Mouse (Mus musculus) heart, postnatal 0 days (tissue): ENCODE measurements around the gene Mydgf. TPM values are rescaled to one million over a fixed set of nuclear protein-coding genes. Genes with fewer than 3 reads are reported as not detected.

Experiments
- ATAC-seq: fragments of 200-750 bp; cut with Nextera tagmentation; 2 replicates; pipeline ENCODE4 v1.8.0; 2017; ENCODE audit warnings: low read depth, moderate number of reproducible peaks, moderate library complexity; ENCODE audit not compliant: insufficient read depth
- DNase-seq: peaks from one replicate; pipeline ENCODE4 v3.0.0-alpha.2; 2016; ENCODE audit warnings: low spot score
- H3K27ac ChIP-seq: fragments of 300-500 bp; sonication (generic); 2 replicates; pipeline ENCODE4 v1.5.1; 2014; ENCODE audit warnings: low read depth, mild to moderate bottlenecking
- H3K27me3 ChIP-seq: fragments of 300-500 bp; sonication (generic); 2 replicates; pipeline ENCODE4 v1.6.1; 2014; ENCODE audit warnings: low read length, mixed read lengths; ENCODE audit not compliant: control insufficient read depth, insufficient read depth
- H3K36me3 ChIP-seq: fragments of 300-500 bp; sonication (generic); replicated peaks from 2 replicates; pipeline ENCODE4 v1.6.1; 2014; ENCODE audit warnings: low read length, mixed read lengths; ENCODE audit not compliant: control insufficient read depth, insufficient read depth
- H3K4me1 ChIP-seq: fragments of 300-500 bp; sonication (generic); 2 replicates; pipeline ENCODE4 v1.6.1; 2014; ENCODE audit warnings: antibody characterized with exemption; ENCODE audit not compliant: control insufficient read depth, insufficient read depth
- H3K4me2 ChIP-seq: fragments of 300-500 bp; sonication (generic); 2 replicates; pipeline ENCODE4 v1.6.1; 2014; ENCODE audit warnings: low read depth, mild to moderate bottlenecking, low read length, moderate library complexity
- H3K4me3 ChIP-seq: fragments of 300-500 bp; sonication (generic); 2 replicates; pipeline ENCODE4 v1.5.1; 2014; ENCODE audit warnings: low read depth, low read length
- H3K9ac ChIP-seq: fragments of 300-500 bp; sonication (generic); replicated peaks from 2 replicates; pipeline ENCODE4 v1.6.1; 2014; ENCODE audit warnings: low read depth, low read length, mixed read lengths
- H3K9me3 ChIP-seq: fragments of 300-500 bp; sonication (generic); replicated peaks from 2 replicates; pipeline ENCODE4 v1.6.1; 2016; ENCODE audit warnings: low read length; ENCODE audit not compliant: control insufficient read depth
- CTCF ChIP-seq: IDR thresholded peaks from 2 replicates; pipeline ENCODE4 v1.5.1; 2016; ENCODE audit warnings: antibody characterized with exemption, control low read depth, low read depth
- EP300 ChIP-seq: IDR thresholded peaks from 2 replicates; pipeline ENCODE4 v1.6.1; 2016; ENCODE audit warnings: antibody characterized with exemption, low read depth
- WGBS: fragments of 180-500 bp; shearing (Covaris S2); extraction: QIAGEN DNeasy Blood & Tissue Kit; methylation state at CpG from one replicate; pipeline ENCODE4 v1.1.7; 2014; 5-methylcytosine and 5-hydroxymethylcytosine counted together
- polyA plus RNA-seq: library from polyadenylated mRNA; unstranded; fragments of >200 nt; fragmentation: Nextera tagmentation; extraction: Ambion mirVana; gene quantifications from 2 replicates; pipeline ENCODE4 v1.2.1, GENCODE M21; 2015
- total RNA-seq: library from RNA; depleted of rRNA; stranded (reverse); fragments of >200 nt; gene quantifications from 2 replicates; pipeline ENCODE4 v1.2.3, GENCODE M21; 2014; ENCODE audit warnings: low replicate concordance

Mydgf gene
- total and polyA plus RNA-seq, 2 experiments from 2014 or later = 42.9 to 52.0 TPM

DNA sequence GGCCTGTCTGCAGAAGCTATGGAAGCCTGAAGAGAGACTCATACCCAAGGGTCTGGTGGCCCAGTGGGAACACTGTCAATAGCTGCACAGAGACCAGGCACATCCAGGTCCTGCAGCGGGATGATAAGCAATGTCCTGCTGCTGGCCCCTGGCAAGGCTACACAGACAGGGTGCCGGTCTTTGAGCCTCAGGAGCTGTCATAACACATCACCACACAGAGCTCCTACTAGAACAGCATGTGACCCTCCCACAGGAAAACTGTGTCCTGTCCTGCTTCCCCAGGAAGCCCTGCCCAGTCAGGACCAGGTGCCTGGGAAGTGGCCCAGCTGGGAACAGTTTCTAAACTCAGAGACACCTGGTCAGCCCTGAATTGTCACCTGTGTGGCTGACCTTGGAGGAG lies 27.4 kb upstream of the Mydgf start:
- Histone ChIP-seq H3K36me3 (peaks cover 60% of the 10 kb centered on the region), H3K4me2 (no peak overlapping the region), H3K9me3 (no peaks in the 10 kb centered on the region), H3K4me3 (no peak overlapping the region), H3K27me3 (no peaks in the 10 kb centered on the region), H3K27ac (no peak overlapping the region), H3K4me1 (no peaks in the 10 kb centered on the region), H3K9ac (no peak overlapping the region)
- WGBS = 57% methylated on average over 2 of the region's 2 CpGs
- TF ChIP-seq CTCF (no peak), EP300 (0 out of 2 replicates have a peak, but pooled peaks have one; percentile 19)
- ATAC-seq (peak; percentile 14; the same call in 1 of the 2 replicates), DNase-seq (no peak)

DNA sequence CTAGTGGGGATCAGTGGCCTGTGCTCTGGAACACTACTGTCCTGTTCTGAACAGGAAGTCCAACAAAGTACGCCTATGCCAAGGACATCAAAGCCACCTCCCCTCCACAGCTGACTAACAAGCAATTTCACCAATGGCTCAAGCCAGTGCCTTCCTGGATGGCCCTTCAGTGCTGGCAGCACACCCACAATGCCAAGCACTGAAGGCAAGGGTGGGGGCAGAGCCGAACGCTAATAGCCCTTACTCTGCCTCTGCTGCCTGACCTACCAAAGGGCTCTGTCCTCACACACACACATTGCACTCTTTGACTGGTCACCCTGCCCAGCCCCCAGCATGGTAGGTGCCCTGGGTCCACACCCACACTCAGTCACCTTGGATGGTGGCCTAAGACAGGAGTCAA lies 25.1 kb upstream of the Mydgf start:
- Histone ChIP-seq H3K9ac (no peak overlapping the region), H3K27me3 (no peaks in the 10 kb centered on the region), H3K4me1 (no peaks in the 10 kb centered on the region), H3K4me3 (no peak overlapping the region), H3K27ac (no peak overlapping the region), H3K36me3 (peaks cover 83% of the 10 kb centered on the region), H3K4me2 (no peak overlapping the region), H3K9me3 (no peaks in the 10 kb centered on the region)
- no peak for DNase-seq
- no peak for TF ChIP-seq CTCF
- no peak for TF ChIP-seq EP300
- 90% methylated on average over 3 of the region's 3 CpGs for WGBS
- ATAC-seq = no peak

DNA sequence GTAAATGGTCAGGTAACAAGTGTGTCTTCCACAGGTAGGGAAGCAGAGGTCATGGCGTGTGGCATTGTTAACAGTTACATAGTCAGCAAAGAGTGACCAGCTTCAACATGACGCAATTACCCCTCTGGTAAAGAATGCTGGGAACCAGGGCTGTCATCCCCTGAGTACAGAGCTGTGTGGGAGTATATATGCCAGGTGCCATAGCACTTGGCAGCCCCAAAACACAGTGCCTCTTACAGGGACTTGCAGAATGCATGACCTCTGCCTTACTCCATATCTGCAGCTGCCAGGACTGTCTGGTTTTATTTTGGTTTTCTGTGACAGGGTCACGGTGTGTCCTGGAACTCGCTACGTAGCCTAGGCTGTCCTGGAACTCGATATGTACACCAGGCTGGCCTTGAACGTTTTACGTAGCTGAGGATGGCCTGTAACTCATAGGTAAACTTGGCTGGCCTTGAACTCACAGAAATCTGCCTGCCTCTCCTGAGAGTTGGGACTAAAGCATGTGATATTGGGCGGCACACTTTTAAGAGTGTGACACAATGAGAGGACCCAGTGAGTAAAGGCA lies 24.3 kb upstream of the Mydgf start:
- Histone ChIP-seq H3K36me3 (peaks cover 91% of the 10 kb centered on the region), H3K4me2 (no peak overlapping the region), H3K27me3 (no peaks in the 10 kb centered on the region), H3K4me1 (no peaks in the 10 kb centered on the region), H3K4me3 (no peak overlapping the region), H3K9ac (no peak overlapping the region), H3K27ac (no peak overlapping the region), H3K9me3 (no peaks in the 10 kb centered on the region)
- 89% methylated on average over 9 of the region's 9 CpGs for WGBS
- ATAC-seq = no peak
- no peak for DNase-seq
- TF ChIP-seq EP300 = no peak
- no peak for TF ChIP-seq CTCF

DNA sequence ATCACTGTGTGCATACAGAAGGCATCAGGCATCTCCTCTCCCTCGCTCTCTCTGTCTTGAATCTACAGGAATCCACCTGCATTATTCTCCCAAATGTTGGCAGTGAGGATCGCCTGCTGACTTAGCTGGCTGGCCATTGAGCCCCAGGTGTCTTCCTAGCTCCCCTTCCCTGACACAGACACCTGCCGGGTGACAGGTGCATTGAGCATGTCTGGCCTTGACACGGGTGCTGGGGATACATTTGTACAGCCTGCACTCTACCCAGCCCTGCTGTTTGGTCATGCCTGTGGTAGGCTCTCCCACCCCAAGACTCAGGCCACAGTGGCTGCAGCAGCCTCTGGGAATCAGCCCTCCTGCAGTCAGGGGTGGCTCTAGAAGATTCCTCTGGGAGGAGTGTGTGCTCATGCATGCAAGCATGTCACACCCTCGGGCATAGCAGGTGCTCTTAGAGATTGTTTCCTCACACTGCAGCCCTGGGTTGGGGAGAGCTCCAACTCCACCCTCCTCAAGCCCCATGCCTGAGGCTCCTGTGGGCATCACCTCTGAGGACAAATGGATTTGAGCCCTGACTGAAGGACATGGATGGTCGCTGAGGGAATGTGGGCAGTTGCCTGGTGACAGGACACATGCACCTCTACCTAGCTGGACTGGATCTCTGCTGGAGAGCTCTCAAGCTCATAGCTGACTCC lies 23.4 kb upstream of the Mydgf start:
- Histone ChIP-seq H3K9me3 (no peaks in the 10 kb centered on the region), H3K36me3 (peaks cover 100% of the 10 kb centered on the region), H3K27ac (no peak overlapping the region), H3K27me3 (no peaks in the 10 kb centered on the region), H3K4me2 (no peak overlapping the region), H3K4me3 (no peak overlapping the region), H3K4me1 (no peaks in the 10 kb centered on the region), H3K9ac (no peak overlapping the region)
- DNase-seq (no peak), ATAC-seq (no peak)
- WGBS = 78% methylated on average over 6 of the region's 6 CpGs
- no peak for TF ChIP-seq CTCF
- TF ChIP-seq EP300 = no peak

DNA sequence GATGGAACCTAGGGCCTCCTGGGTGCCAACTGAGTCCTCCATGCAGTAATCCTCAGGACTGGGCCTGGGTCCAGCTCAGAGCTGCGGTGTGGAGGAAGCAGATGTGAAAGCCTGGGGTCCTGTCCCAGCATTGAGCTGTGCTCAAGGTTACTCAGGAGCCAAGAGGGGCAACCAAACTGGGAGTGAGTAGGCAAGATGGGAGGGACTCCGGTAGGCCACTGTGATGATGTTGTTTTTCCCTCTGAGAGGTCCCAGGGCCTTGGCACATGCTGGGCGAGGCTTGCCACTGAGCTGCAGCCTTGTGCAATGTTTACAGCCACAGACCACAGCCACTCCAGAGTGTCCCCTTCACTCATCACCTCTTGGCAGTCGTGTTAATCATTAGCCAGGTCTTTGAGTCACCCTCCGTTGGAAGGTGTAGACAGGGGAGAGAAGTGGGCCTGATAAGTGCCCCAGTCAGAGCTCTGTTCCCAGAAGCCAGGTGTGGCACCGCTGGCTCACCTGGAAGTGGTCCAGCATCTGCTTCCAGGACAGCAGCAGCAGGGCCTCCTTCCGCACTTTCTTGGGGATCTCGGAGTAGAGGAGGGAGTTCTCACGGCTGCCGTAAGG lies 22.7 kb upstream of the Mydgf start:
- ATAC-seq (no peak), DNase-seq (no peak)
- Histone ChIP-seq H3K27ac (no peak overlapping the region), H3K9ac (no peak overlapping the region), H3K9me3 (no peaks in the 10 kb centered on the region), H3K27me3 (no peaks in the 10 kb centered on the region), H3K36me3 (peaks cover 100% of the 10 kb centered on the region), H3K4me2 (no peak overlapping the region), H3K4me3 (no peak overlapping the region), H3K4me1 (no peaks in the 10 kb centered on the region)
- whole genome bisulfite sequencing = 66% methylated on average over 10 of the region's 10 CpGs
- no peak for TF ChIP-seq EP300
- TF ChIP-seq CTCF = no peak
